Mouse (Mus musculus) lung, postnatal 25 days (tissue): ENCODE measurements around the gene Snai1.
A peak's percentile ranks its signal among the peaks of the same experiment; 100 is the strongest.

Source experiments
- DNase-seq: peaks from one replicate; pipeline ENCODE4 v3.0.0; 2022; ENCODE audit warnings: low spot score

The Snai1 gene

DNA sequence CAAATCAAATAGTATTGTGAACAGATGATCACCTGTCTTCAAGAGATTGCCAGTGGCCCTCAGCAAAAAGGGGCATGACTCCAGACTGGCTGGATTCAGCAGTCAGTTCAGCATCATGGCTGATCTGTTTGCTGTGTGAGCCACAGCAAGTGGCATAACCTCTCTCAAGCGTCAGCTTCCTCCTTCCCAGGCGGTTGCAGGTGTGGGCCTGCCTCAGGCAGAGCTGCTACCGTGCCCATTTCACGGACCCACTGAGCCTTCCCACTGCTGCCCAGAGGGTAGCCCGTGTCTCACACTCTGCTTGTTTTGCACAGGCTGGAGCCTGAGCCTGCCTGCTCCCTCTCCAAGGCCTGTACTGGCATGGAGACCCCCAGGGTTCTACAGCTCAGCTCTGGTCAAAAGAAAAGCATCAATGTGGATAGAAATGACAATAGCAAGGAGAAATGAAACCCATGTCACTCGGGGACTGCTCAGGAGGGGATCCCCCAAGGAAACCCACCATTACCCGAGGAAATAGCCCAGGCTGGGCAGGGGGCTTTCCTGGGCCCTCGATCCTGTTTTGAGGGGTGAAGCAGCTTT lies 13.4 kb downstream of the Snai1 start:
- no peak for DNase-seq

DNA sequence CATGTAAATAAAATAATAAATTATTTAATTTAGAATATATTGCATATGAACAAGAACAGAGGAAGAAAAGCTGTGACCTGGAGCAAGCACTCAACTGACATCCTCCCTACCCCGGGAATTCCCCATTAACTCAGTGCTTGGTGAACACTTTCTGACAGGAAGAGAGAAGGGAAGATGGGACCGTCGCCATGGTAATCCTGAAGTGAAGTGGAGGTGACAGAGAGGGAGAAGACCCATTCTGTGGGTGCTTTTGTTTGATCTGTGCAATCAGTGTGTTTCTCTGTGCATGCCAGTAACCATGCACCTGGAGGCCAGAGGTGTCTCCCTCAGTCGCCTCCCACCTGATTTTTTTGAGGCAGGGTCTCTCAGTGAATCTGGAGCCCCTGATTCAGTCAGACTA lies 14.3 kb downstream of the Snai1 start:
- no peak for DNase-seq

DNA sequence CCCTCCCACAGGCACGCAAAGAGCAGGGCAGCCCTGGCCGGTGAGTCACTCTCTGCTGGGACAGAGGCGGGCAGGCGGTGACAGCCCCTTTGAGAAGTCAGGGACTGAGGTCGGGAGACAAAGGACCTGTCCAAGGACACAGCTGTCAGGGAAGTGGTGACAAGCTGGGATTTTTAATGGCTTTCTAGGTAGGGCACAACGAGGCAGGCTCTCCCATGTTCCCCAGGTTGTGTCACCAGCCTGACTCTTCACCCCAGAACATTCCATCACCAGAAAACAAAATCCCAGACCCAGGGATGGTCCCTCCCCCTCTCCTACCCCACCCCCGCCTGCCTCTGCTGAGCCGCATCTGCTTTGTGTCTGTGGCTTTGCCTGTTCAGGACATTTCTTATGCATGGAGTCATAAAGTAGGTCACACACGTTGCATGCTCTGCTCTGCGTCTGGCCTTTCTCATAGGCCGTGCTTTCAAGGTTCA lies 15.0 kb downstream of the Snai1 start:
- DNase-seq = no peak

DNA sequence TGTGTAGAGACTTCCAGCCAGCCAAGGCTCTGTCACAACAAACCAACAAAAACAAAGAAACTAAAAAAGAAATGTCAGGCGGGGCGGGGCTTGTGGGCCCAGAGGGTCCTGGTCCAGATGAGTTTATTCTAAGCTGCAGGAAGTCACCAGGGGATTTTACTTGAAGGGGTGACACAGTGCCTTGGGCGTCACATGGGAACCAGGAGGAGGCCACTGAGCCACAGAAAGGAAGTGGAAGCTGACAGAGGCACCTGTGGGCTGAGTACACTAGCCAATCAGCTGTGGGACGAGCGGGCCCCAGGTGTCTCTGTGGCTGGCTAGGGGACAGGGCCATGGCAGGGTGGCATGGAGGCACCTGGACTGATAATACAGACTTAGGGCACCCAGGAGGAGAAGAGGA lies 17.8 kb downstream of the Snai1 start:
- no peak for DNase-seq

DNA sequence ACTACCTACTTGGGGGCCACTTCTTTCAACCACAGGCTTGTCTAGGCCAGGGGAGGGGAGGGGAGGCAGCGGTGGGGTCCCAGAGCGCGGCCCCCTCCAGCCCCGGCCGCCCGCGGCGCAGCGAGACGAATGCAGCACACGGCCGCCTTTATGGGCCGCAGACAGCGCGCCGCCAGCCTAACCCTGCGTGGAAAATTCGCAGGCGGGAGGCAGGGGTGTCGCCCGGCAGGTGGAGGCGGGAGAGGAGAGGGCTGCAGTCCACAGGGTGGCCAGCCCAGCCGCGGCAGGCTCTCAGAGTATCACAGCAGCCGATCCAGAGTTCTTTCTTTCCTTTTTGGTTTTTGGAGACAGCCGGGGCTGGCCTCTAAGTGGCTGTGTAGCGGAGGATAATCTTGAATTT lies 21.4 kb downstream of the Snai1 start:
- no peak for DNase-seq

DNA sequence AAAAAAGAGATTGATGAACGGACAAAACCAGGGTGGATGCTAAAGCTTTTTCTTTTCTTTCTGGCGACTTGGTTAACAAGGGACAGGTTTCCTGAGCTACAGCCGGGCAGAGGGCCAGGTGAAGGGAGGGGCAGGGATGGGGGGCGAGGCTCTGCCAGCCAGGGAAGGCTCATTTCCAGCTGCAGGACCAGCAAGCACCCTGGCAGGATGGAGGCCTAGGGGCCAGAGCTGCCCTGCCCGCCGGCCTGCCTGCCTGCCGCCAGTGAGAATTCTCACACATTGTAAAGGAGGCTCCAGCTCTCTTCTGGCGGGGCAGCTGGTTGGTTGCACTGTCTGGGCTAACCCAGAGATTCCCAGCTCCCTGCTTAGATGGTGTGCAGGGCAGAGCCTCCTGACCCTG lies 24.1 kb downstream of the Snai1 start:
- DNase-seq = no peak

DNA sequence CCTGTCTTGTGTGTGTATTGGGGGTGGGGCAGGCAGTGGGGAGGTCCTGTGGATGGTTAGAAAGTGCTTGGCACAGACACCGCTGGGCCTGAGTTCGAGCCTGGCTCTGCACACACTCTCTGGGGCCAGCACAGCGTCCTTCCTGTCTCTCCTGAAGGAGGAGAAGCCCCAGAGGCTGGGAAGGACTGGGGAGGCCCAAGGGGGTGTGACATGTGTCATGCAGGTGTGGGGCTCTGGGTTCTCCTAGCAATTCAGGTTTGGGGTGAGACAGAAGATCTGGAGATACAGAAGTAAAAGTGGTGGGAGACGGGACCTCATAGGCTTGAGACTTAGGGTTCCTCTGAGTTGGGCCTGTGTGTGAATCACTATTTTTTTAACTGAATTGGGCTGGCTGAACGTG lies 25.0 kb downstream of the Snai1 start:
- no peak for DNase-seq

DNA sequence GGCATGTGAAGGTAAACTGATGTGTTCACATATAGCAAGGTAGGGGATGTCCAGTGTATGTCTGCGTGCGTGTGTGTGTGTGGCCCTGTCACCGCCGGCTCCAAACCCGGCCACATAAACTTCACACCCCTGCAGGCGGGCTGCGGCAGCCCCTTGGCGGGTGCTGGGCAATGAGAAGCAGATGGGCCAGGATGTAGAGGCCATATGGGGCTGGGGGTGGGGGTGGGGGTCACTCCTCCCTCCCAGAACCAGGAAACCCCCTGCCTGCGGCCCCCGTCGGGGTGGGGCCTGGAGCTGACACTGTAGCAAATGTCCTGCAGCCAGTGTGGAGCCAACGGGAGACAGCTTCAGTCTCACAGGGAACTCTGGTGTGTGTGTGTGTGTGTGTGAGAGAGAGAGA lies 25.7 kb downstream of the Snai1 start:
- DNase-seq = no peak

DNA sequence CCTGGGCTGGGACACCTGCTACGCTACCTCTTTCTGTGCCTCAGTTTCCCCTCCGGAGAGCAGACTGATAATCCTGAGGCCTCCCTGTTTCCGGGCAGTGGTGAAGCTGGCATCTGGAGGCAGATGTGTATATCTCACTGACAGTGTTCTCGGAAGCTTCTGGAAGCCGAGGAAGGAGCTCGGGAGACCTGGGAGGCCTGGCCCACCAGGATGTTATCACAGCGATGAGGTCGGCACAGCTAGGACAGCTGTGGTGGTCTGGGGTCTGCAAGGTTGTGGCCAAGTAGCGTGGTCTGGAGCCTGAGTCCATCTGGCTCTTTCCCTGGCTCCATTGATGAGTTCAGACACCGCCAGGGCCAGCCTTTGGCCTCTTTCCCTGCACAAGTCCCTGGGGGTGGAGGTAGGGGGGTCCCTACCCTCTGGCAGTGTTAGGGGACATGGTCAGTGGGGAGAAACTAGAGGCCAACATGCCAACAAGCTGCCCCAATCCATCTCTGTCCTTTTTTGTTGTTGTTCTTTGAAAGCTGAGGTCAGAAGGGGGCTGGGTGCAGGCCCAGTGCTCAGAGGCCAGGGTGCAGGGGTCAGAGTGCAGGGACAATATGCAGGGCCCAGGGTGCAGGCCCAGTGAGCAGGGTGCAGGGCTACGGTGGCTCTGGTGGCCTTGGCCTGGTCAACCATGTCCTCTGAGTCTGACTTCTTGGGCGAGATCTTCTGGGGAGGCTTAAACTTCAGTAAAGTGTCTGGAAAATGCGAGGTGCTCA lies 26.7 kb downstream of the Snai1 start:
- DNase-seq = no peak

DNA sequence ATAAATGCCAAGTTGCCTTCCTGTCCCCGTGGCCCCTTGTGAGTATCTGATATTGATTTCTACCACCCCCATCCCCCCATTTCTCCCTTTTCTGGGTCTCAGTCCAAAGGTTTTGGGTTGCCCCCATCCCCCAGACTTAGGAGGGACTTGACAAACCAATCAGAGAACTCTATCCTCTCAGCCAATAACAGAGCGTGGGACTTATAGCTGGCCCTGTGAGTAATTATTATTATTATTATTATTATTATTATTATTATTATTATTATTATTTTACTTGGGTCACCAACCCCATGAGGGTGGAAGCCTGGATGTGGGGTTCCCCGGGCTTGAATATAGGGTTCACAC lies 27.3 kb downstream of the Snai1 start:
- DNase-seq = no peak

DNA sequence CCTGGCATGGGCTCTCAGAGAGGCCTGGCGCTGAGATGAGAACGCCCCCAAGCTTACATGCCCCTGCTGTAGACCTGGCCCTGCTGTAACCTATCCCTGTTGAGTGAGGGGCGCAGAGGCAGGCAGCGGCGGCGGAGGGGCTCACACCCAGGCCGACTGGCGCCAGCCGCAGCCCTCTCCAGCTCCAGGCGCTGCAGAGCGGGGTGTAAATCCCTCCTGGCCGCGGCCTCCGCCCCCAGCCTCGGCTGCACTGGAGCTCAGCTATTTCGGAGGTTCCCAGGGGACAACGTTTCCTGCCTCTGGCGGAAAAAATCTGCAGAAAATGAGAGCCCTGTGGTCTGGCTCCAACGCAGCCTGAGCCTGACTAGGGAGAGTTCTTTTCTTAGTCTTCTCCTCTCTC lies 27.7 kb downstream of the Snai1 start:
- no peak for DNase-seq

DNA sequence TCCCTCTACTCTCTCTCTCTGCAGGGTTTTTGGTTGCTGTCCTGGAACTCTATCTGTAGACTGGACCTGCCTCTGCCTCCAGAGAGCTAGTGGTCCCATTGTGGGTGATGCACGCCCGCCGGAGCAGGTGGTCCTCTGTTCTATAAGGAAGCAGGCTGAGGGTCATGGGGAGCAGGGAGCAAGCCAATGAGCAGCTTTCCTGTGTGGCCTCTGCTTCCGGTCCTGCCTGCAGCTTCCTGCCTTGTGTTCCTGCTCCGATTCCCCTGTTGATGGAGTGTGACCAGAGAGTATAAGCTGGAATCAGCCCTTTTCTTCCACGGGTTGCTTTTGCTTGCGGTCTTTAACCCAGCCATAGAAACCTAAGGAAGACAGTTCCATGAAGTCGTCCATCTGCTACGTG lies 30.1 kb downstream of the Snai1 start:
- DNase-seq = no peak

DNA sequence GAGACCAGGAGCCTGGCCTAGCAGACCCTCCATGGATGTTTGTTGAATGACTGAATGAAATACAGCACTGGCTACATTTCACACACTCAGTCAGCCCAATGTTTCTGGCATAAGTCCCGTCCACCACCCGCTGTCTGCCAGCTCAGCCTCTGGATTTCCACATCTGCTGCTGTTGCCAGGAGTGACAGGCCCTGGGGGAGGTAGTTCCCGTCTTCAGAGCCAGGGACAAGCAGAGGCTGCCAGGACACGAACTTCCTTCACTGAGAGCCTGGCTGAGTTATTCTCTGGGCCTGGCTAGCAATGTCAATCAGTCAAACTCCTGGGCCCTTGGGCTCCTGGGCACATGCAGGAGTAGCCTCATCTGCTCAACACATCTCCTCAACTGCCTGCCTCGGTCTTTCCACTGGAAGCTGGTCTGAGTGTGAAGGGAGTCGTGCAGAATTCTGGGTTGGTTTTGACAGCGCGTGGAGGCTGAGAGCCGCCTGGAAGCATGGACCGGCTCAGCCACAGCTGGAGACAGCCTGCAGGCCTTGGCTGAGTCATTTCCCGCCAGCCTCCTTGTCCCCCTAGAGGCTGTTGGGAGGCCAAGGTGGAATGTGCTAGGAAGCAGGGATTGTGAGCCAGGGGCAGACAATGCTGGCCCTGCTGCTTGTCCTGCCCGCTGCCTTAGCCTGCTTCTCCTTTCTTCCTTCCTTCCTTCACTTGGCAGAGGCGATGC lies 32.1 kb downstream of the Snai1 start:
- DNase-seq = peak; percentile 84

DNA sequence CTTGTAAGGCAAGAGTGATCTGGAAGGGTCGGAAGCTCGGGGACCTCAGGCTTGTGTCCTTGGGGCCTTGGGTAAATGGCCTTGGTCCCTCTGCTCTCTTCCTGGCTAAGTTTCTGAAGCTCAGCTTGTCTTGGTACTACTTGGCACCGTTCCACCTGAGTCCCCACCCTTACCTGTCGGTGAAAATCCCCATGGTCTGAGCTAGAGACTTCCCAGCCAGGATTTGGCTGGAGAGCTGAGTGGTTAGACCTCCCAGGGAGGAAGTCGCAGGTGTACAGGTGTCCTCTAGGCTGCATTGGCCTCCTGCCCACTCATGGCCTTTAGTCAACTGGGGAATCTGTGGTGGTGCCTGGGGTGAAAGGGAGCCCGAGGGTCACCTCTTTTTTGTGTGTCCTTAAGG lies 32.8 kb downstream of the Snai1 start:
- no peak for DNase-seq

DNA sequence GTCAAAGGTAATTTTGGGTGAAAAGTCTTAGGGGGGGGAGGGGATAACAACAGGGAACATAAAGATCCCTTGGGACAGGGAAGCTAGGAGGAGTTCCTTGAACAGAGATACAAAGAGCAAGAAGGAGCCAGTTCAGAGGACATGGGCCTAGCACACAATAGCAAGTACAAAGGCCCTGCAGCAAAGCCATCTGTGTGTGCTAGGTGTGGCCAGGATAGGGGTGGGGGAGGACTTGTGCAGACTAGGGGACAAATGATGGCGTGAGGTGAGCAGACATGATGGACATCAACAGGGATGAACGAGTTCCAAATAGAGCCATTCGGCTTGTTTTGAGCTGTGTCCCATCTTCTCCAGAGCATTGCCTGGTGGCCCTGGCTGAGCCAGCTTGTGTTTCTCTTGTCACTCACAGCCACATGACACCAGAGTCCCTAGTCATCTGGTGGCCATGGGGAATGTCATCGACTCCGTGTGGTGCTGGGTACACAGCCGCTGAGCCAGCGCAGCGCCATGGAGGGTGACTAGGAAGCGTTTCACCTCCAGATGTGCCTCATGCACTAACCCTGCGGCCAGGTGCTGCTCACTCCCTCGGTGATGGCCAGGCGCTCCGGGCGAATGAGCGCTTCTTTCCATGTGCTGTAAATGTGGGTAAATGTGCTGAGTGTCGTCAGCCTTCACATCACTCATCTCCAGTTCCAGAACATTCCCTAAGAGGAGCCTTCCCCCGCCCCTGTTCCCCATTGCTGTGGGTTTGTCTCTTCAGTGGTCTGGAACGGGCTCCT lies 33.6 kb downstream of the Snai1 start:
- no peak for DNase-seq

DNA sequence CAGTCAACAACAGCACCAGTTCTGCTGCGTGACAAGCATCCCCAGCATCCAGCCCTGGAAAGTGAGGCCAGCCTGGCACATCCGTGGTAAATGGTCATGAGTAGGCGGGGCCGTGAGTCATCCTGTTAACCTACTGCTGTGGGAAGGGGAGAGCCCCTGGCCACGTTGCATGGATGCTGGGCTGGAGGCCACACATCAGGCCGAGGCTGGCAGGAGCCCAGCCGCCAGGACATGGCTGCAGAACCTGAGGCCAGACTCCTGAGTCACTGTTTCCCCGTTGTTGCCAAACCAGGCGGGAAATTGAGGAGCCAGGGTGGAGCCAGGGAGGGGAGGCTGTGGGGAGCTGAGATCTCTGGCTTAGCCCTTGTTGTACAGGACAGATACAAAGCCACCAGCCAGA lies 36.8 kb downstream of the Snai1 start:
- peak; percentile 43 for DNase-seq

DNA sequence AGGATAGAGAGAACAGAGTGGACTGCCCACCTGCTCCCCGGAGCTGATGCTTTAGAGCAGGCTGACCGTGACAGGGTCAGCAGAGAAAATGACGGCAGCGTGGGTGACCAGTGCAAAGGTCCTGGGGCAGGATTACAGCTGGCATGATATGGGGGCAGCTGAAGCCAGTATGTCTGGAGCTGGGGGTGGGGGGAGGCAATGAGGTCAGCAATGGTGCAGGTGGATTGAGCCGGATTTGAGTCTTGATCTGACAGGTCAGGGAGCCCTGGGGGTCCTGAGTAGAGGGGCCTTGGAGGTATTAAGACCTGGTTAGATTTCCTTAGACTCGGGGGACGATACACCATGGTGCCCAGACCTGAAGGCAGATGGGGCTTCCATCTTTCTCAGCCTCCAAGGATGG lies 37.6 kb downstream of the Snai1 start:
- DNase-seq = no peak

DNA sequence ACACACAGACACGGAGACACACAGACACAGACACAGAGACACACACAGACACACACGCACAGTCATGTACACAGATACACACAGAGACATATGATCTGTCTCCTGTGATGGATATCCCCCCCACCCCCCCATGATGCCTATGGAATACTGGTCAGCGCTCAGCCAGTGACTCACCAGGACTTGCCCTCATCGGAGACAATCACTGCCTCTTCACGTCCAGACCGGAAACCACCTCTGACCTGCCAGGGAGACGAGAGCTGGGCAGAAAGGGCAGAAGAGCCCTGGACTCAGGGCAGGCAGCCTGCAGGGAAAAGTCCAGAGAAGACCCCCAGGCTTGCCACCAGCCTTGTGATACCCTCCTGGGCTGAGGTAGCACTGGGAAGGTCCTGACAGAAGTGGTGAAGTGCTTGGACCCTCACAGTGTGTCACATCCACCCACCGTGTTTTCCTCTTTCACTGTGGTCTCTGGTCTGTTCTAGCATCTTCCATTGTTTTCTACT lies 38.2 kb downstream of the Snai1 start:
- DNase-seq = no peak

DNA sequence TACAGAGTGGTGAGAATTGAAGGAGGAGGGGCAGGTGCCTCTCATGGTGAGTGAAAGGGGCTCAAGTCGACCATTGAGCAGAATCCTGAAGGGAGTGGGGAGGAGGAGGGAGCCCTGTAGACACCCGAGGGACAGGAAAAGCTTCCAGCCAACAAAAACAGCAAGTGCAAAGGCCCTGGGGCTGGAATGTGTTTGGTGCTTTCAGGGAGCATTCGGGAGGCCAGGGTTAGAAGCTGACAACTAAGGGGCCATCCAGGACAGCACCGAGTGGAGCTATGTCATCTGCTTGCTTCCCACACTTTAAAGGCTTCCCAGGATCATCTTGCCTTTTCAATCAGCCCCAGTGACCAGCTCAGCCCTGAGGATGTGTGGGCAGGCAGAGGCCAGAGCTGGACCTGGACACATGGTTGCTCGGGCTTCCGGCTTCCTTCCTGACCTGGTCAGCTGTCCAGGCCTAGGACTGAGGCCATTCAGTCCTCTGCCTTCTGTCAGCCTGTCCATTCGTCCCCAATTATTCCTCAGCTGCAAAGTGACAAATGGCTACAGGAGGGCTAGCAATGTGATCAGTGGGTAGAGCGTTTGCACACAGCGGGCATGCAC lies 39.3 kb downstream of the Snai1 start:
- no peak for DNase-seq

DNA sequence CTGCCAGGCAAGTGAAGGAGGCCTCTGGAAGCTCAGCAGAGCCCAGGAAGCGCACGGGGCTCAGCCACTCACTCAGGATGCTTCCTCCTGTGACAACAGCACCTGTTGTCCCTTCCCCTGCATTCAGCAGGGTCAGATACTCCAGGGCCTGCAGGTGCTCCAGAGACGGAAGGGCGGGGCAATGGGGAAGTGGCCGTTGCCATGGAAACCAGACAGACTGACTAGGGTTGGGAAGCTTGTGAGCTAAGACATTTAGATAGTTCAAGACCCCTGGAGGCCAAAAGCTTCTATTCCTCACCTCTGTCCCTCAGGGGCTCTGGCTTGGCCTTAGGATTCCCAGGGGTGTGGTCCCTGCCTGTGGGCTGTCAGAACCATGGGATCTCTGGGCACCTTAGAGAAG lies 40.5 kb downstream of the Snai1 start:
- peak; percentile 27 for DNase-seq

DNA sequence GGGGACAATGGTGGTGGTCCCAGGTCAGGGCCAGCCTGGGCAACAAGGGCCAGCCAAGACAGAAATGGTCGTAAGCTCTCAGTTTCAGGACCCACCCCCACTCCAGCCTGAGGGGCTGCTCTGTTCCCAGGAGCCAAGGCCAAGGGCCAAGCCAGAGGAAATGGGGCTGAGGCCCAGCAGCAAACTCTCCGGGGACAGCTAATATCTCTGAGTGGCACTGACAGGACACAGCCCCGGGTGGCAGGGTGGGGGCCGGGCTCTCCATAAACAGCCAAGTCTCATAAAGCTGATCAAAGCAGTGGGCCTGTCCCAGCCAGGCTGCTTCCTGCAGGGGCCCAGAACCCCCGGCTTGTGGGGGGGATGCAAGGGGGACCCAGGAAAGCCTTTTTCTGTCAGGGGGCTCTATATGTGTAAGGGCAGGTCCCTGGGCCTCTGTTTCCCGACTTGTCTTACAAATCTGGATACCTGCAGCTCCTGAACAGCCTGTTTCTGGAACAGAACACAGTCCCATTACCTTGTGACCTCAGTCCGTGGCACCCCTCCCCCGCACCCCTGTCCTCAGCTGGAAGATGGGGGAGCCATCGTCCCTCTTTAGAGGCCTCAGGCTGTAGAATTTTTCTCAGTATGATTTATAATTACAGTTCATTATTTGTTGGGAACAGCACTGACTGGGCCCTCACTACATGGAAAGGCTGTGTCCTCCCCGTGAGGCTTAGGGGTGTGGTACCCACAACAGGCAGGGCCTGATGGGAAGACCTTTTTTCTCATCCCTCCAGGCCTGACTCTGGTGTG lies 45.4 kb downstream of the Snai1 start:
- DNase-seq = peak; percentile 65
